Mouse (Mus musculus): ENCODE measurements around the gene Ndufv1.
"Not testable (repeated sequence)": the region's sequence is repeated elsewhere in the genome, so short reads cannot be mapped to it uniquely, and the experiment has no call there.

The Ndufv1 gene

DNA sequence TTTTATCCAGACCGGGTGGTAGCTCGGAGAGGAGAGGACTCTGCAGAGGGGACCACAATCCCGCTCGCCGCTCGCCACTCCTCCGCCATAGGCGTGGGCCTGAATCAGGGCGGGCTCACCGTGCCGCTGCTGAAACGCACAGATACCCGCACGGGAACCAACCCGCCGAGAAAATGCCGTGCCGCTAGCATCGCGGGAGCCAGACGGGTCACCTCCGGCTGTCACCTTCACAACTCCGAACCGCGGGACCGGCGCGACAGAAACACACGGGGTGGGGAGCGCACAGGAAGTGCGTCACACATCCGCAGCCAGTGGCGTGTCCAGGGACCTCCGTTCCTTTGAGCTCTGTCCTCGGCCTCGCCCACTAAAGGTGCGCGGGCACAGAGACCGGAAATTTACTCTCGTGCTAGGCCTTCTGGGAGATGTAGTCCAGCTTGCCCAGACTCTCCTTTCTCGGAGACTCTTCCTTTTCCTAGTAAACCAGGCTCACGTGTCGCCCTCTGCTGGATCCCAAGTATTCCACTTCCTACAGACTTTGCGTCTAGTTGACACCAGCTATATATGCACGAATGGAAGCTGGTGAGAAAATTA, at the start of gene Ndufv1:
Ndufv1 (minus strand) TSS at position 375 of the 591 bp plus-strand sequence.
- peak; percentile 89 for DNase-seq (ENCODE audit: low spot score)

DNA sequence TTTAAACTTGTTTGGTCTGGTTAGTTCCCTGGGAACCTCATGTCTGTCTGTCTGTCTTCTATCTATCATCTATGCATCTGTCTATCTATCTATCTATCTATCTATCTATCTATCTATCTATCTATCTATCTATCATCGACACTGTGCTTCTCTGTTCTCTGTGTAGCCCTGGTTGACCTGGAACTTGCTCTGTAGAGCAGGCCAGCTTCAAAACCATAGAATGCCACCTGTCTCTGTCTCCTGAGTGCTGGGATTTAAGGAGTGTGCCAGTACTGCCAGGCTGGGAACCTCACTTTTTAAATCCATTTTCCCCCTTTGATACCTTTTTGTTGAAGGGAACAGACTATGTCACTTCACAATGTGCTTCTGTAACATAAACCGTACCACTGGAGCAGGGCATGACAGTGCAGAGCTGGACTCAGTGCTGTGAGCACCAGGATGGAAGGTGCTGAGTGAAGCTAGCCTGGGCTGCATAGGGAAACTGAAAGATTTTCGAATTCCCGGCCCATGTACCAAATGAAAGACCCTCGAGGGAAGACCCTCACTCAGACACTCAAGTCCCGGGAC, 48.4 kb upstream of the Ndufv1 start:
- no peak for DNase-seq (ENCODE audit: low spot score)

DNA sequence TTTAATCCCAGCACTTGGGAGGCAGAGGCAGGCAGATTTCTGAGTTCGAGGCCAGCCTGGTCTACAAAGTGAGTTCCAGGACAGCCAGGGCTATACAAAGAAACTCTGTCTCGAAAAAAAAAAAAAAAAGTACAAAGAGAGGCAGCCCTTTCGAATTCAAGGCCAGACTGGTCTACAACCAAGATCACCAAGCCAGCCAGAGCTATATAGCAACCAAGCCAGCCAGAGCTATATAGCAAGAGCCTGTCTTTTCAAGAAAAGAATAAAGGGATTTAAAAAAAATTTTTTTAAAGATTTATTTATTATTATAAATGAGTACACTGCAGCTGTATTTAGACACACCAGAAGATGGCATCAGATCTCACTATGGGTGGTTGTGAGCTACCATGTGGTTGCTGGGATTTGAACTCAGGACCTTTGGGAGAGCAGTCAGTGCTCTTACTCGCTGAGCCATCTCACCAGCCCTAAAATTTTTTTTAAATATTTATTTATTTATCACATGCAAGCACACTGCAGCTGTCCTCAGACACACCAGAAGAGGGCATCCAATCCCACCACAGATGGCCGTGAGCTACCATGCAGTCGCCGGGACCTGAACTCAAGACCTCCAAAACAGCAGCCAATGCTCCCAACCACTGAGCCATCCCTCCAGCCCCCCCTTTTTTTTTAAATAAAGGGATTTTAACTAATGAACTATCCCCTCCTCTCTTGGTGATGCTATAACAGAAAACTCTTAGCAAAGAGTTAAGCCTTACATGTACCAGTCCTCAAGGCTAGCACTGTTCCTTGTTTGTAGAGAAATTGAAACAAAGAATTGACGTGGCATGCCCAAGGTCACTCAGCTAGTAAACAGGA, 47.7 kb upstream of the Ndufv1 start:
- not testable (repeated sequence) for DNase-seq (ENCODE audit: low spot score)

DNA sequence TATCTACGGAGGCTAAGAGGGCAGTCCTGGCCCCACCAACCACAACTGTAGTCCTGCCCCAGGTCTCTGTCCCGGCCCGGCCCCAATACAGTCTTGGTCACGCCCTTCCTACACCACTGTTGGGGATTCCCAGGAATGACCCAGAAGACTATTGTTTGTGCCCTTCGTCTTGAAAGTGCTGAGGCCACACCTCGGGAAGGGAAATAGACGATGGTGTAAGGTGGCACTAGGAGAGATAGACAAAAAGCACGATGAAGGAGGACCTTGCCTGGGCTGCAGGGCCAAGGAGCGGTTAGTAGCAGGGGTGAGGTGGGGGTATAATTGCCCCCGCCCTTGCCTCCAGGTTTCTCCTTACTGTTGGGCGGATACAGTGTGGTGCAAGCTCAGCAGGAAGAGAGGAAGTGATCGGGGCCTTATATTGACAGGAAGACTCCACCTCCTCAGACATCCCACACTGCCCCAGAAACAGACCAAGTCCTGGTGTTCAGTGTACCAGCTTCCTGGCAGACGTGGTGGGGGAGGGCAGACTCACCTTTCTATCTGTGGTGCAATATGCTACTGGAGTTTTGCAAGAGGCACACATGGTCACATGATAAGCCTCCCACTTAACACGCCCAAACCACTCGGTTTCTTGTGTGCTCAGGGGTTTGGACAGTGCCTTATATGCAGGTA, 46.6 kb upstream of the Ndufv1 start, which contains the start of gene Gstp3:
Gstp3 (minus strand) TSS at position 501 of the 672 bp plus-strand sequence.
- no peak for DNase-seq (ENCODE audit: low spot score)

DNA sequence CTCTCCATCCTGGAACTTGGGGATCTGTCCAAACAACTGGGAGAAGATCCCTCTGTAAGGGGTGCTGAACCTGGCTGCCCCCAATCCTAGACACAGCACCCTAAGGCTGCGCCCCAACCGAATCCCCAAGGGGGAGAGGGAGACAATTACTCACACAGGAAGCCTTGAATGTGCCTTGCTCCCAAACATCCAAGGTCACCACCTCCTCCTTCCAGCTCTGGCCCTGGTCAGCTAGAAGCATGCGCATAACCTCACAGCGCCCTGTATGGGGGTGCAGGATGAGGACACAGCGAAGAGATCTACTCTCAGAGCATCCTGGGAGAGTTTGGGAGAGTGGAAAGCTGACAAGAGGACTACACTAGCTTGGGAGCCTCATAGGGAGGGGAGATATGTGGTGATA, 46.0 kb upstream of the Ndufv1 start:
- no peak for DNase-seq (ENCODE audit: low spot score)

DNA sequence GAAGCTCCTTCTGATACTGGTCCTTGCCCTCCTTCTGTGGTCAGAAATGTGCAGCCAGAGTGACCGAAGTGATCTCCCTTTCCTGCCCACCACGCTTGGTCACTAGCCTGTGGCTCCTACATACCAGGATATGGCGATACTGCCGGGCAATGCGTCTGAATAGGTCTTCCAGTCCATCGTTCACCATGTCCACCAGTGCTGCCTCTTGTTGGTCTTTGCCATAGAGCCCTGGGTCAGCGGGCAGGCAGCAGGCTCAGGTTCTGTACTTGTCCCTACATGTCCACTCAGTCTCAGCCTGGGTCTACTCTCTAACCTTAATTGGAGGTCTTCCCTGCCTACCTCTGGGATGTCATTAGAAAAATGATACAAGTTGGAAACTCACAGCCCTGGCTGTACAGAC, 45.4 kb upstream of the Ndufv1 start:
- no peak for DNase-seq (ENCODE audit: low spot score)

DNA sequence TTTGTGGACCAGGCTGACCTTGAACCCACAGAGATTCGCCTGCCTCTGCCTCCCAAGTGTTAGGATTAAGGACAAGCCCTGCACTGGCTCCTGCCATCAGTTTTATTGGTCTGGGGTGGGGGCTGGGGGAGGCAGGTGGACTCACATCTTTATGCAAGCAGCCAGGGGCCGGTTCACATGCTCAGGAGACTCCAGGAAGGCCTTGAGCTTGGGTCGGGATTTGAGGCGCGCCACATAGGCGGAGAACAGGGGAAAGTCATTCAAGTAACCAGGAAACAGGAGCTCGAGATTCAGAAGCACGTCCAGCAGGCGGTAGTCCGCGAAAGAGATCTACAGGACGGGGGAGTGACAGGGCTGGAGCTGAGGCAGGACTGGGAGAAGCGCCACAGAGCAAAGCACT, 44.8 kb upstream of the Ndufv1 start:
- no peak for DNase-seq (ENCODE audit: low spot score)

DNA sequence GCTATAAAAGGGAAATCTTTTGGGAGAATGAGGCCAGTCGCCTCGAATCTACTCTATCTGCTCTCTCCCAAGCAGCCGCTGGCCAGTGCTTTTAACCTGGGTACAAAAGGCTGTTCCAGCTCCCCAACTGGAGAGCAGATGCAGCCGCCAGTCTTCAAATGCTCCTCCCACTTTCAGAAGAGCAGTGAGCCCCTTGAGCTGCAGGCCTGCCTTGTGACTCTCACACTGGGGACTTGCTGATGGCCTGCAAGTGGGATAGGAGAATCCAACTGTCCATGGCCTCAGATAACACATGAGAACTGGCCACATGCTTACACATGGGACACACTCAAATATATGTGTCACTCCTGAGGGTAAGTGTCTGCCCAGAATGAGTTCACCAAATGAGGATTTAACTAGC, 44.1 kb upstream of the Ndufv1 start:
- no peak for DNase-seq (ENCODE audit: low spot score)

DNA sequence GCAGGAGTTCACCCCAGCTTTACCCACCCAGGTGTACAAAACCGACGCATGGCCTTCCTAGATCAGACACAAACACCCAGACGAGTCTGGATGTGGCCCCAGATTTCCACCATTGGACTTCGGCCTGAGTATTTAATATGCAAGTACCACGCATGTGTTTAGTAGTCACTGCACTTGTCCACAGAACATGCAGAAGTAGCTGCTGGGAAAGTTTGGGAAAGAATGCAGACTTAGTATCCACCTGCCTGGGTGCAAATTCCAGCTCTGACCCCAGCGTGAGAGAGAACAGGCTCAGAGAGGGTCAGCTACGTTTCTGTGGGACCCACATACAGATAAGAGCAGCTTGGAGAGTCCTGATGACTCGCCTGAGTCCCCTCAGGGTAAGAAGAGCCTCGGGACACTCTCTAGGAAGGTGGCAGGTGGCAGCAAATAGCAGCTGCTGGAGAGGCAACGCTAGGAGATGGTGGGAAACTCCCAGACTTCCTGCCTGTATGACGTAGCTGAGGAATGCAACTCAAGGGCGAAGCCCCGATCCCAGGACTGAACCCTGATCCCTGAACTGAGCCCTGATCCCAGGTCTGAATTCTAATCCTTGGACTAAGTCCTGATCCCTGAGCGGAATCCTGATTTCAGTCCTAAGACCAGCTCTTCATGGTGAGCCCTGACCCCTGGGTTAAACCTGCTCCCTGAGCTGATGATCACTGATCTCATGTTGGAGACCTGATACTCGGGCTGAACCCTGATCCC, 43.5 kb upstream of the Ndufv1 start:
- no peak for DNase-seq (ENCODE audit: low spot score)

DNA sequence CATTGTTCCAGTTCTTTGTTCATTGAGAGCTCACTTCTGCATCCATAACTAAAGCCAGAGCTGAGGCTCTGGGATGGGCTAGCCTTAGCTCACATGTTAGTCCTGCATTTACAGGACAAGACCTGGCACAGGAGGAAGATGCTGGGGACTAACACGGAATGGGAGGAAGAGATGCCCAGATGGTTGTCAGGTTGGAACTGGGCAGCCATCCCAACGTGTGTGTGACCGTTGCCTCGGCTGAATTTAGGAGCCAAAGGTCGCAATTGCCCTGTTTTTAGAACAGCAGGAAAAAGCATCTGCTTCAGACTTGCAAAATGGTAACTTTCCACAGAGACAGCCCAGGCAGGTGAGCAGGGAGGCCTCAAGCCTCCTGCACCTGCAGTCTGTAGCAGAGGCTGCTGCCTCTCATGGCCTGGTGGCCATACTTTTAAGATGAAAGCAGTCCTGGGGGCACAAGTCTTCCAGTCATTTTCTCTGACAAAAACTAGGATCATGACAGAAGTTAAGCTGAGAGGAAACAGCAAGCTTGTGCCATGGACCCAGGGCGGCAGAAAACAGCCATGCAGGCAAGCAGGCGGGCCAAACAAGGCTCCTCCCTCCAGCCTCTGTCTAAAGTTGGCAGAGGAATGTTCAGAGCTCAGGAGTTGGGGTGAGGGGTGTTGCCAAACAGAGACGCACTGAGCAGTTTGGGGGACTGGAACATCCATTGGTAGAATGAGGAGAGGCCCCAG, 42.8 kb upstream of the Ndufv1 start:
- DNase-seq (ENCODE audit: low spot score) = no peak

DNA sequence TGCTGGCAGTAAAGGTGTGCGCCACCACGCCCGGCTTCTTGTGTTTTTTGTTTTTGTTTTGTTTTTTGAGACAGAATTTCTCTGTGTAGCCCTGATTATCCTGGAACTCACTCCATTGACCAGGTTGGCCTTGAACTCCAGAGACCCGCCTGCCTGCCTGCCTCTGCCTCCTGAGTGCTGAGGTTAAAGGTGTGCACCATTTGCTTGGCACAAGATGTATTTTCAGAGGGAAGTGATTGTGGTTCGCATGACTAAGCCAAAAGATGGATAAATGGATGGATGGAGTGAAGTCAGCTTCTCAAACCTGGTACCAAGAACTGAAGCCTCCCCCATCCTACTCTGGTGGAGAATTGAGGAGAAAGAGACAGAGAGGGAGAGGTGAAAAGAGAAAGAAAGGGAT, 42.0 kb upstream of the Ndufv1 start:
- DNase-seq (ENCODE audit: low spot score) = no peak

DNA sequence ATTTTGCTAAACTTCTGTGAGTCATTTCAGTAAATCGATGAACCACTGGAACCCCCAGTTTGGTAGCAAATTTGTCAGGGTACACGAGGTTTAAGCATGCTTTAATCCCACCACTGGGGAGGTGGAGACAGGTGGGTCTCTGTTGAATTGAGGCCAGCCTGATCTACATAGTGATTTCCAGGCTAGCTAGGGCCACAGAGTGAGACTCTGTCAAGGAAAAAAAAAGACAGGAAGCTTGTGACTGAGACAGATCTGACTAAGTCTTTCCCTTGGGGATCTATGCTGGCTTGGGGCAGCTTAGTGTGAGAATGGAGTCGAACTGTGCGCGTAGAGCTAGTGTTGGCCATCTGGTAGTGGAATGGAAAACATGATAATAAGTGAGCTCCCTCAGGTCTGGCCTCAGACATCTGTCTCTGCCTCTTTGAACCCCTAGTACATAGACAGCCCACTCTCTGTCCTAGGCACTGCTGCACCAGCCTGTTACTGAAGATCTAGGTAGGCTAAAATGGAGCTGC, 40.0 kb upstream of the Ndufv1 start:
- DNase-seq (ENCODE audit: low spot score) = no peak

DNA sequence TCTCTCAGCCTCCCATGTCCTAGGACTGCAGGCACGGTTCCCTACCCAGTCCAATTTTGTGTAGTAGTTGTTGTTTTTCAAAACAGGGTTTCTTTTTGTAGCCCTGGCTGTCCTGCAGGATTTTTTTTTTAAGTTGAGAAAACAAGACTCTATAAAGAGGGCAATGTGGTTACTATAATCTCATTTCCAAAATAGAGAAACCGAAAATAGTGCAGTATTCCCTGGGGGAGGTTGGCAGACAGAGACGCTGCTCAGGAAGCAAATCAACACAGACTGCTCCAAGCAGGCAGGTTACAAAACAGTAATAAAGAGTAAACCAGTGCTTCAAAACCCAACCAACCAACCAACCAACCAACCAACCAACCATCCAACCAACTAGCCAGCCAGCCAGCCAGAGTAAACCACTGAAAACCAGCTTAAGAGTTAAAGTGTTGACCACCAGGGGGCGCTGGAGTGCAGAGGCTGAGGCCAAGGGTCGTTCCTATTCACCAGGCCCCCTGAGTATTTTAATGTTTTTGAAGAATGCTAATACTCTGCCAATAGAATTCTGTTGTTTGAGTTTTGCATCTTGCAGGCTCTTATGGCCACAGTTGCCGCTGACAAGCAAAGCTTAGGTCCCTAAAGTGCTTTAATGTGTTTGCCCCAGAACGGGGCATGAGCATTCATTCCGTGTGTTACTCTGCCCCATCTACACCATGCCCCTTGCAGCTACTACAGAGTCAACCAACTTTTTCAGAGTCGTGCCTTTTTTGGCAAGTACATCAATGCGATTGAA, 39.3 kb upstream of the Ndufv1 start:
- peak; percentile 69 for DNase-seq (ENCODE audit: low spot score)

DNA sequence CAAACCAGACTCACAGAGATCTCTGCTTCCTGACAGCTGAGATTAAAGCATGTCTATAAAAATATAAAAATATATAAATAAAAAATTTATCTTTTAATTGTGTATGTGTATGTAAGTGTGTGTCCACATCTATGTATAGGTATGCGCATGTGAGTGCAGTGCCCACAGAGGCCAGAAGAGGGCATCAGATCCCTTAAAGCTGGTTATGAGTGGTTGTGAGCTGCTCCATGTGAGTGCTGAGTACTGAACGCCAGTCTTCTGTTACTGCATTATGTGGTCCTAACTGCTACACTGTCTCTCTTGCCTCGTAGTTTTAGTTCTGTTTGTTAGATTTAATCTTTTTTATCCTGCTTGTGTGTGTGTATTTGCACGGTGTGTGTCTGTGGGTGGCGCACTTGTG, 38.4 kb upstream of the Ndufv1 start:
- DNase-seq (ENCODE audit: low spot score) = no peak

DNA sequence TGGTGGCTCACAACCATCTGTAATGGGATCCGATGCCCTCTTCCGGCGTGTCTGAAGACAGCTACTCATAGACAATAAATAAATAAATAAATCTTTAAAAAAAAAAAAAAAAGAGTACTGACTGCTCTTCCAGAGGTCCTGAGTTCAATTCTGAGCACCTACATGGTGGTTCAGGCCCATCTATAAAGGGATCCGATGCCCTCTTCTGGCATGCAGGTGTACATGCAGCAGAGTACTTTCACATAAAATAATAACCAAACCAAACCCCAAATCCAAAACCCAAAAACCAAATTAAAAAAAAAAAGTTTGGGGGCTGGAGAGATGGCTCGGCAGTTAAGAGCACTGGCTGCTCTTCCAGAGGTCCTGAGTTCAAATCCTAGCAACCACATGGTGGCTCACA, 36.5 kb upstream of the Ndufv1 start:
- DNase-seq (ENCODE audit: low spot score) = not testable (repeated sequence)

DNA sequence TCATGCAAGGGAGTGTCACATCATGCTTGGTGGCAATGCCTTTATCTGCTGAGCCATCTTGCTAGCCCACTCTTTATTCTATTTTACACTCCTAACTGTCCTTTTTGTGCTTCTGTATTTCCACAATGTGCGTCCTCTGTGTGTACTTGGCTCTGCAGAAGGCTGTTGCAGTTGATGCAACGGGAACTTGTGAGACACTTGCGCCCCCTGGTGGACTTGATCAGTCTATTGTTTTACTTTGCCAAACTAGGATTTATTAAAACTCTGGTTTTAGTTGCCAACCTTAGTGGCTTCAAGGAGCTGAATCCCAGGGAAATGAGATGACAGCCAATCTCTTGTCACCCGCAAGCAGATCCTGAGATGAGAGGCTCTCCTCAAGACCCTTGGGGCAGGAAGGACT, 35.3 kb upstream of the Ndufv1 start:
- DNase-seq (ENCODE audit: low spot score) = peak; percentile 77

DNA sequence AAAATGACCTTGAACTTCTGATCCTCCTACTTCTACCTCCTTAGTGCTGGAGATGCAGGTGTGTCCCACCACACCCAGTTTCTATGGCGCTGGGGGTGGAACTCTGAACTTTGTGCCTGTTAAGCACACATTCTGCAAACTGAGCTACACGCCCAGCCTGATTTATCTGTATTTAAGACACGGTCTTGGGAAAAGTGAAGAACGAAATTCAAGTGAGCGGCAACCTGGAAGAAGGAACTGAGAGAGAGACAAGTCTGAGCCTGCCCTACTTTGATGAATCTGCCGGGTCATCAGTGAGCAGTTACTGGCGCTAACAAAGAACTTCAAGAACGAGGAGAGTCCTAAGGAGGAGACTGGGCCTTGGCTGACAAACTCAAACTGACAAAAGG, 34.3 kb upstream of the Ndufv1 start:
- no peak for DNase-seq (ENCODE audit: low spot score)

DNA sequence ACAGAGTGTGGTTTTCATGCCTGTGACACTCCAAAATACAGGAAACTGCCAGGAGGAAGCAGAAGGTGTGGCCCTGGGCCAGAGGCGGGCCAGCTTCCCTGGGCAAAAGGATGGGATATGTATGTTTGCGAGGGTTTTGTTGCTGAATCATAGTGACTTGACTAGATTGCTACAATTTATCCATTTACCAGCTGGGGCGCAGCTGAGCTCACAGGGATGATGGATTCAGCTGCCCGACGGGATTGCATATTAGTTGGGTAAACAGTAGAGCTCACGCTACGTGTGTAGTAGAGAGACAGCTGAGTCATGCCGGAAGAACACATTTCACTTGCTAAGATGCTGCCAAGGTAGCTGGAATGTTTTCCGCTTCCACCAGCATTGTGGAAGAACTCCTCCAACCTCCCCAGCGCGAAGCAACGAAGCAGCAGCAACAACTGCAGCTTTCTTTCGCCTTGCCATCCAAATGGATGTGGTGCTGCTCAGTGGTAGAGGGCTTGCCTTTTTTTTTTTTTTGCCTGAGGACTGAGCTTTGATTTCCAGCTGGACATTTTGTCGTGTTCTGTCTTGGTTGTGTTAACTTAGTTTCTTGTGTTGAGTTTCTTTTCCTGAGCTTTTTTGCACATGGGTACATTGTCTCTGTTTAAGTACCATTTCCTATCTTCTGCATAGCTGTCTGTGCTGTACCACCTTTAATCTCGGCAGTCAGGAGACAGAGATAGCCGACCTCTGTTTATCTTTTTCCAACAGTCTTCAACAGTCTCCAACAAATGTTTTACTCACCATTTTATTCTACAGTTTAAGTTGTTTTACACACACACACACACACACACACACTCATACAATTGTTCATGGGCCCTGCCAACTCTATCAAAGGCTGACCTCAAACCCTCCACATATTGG, 33.6 kb upstream of the Ndufv1 start, which contains the start of gene Gstp2:
Gstp2 (minus strand) TSS at position 58 of the 900 bp plus-strand sequence.
- peak; percentile 69 for DNase-seq (ENCODE audit: low spot score)

DNA sequence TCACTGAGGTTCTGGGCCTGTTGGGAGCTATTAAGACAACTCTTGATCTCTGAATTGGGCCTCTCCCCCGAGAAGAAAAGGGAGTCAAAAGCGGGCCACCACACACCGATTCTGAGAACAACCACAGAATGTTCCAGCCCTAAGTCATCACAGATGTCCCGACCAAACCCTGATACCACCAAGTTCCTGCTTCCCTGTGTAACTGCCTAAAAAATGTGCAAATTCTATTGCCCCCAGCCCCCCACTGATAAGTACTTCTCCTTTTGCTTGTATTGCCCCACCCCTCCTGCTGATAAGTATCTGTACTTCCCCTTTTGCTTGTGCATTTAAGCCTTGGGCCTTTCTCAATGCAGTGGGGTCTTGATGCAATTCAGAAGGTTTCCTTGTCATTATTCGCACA, 31.5 kb upstream of the Ndufv1 start:
- DNase-seq (ENCODE audit: low spot score) = not testable (repeated sequence)
